Mouse (Mus musculus): Measurements from ENCODE around the gene Hip1. TPM values are rescaled to one million over a fixed set of nuclear protein-coding genes. Genes with fewer than 3 reads are reported as not detected.

The Hip1 gene
- polyA plus RNA-seq, 1 experiment from 2014 or later, result 7.3 TPM

- Histone ChIP-seq H3K9ac (ENCODE audit: low read length) (no peak overlapping the region), H3K4me2 (replicated peaks; ENCODE audit: low read depth) (no peak overlapping the region), H3K27ac (replicated peaks) (no peak overlapping the region), H3K9me3 (ENCODE audit: control insufficient read depth, low read length) (no peaks in the 10 kb centered on the region), H3K36me3 (ENCODE audit: control insufficient read depth, insufficient read depth, low read length) (no peaks in the 10 kb centered on the region), H3K27me3 (ENCODE audit: control insufficient read depth, insufficient read depth, low read length) (no peaks in the 10 kb centered on the region), H3K4me3 (ENCODE audit: low read depth, low read length) (no peak overlapping the region), H3K4me1 (replicated peaks; ENCODE audit: control insufficient read depth, insufficient read depth) (no peaks in the 10 kb centered on the region)
- no peak for TF ChIP-seq CTCF (IDR thresholded peaks at IDR 0.05; ENCODE audit: low read depth)
- no peak for TF ChIP-seq EP300 (optimal IDR thresholded peaks at IDR 0.05)
- ATAC-seq (ENCODE audit: low FRiP score, low TSS enrichment) (no peak), DNase-seq (ENCODE audit: low spot score) (no peak)
- 81% methylated on average over 7 of the region's 7 CpGs for WGBS
Measured at GRCm38 (mm10) chr5:135502931-135503330, 42.0 kb downstream of the Hip1 start.

DNA sequence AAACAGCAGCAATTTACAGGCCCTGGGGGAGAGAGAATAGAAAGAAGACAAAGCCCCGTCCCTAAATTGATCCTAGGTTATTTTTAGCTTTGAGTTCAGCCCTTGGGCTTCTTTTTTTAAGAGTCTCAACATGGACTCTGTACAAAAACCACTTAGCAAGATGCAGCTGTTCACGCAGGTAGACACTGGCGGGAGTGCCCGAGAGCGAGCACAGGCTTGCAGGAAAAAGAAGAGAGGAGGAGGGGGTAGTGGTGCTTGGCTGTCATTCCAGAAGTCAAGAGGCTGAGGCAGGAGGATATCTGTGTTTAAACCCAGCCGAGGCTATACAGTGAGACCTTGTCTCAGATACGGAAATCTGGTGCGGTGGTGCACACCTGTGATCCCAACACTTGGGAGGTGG lies 42.9 kb downstream of the Hip1 start:
- no peaks in the 10 kb centered on the region for H3K9me3 ChIP-seq (ENCODE audit: control insufficient read depth, low read length)
- H3K27ac ChIP-seq (replicated peaks), result no peak overlapping the region
- no peaks in the 10 kb centered on the region for H3K36me3 ChIP-seq (ENCODE audit: control insufficient read depth, insufficient read depth, low read length)
- H3K9ac ChIP-seq (ENCODE audit: low read length), result no peak overlapping the region
- H3K4me3 ChIP-seq (ENCODE audit: low read depth, low read length), result no peak overlapping the region
- no peak for DNase-seq (ENCODE audit: low spot score)
- no peak for ATAC-seq (ENCODE audit: low FRiP score, low TSS enrichment)
- 80% methylated on average over 8 of the region's 8 CpGs for WGBS
- no peaks in the 10 kb centered on the region for H3K4me1 ChIP-seq (replicated peaks; ENCODE audit: control insufficient read depth, insufficient read depth)
- TF ChIP-seq CTCF (IDR thresholded peaks at IDR 0.05; ENCODE audit: low read depth) (no peak), EP300 (optimal IDR thresholded peaks at IDR 0.05) (no peak)
- no peak overlapping the region for H3K4me2 ChIP-seq (replicated peaks; ENCODE audit: low read depth)
- no peaks in the 10 kb centered on the region for H3K27me3 ChIP-seq (ENCODE audit: control insufficient read depth, insufficient read depth, low read length)

GRCm38 (mm10) chr5:135498914-135499313 lies 46.0 kb downstream of the Hip1 start:
- Histone ChIP-seq H3K4me3 (ENCODE audit: low read depth, low read length) (no peak overlapping the region), H3K9me3 (ENCODE audit: control insufficient read depth, low read length) (no peaks in the 10 kb centered on the region), H3K9ac (ENCODE audit: low read length) (no peak overlapping the region), H3K4me1 (replicated peaks; ENCODE audit: control insufficient read depth, insufficient read depth) (no peaks in the 10 kb centered on the region), H3K4me2 (replicated peaks; ENCODE audit: low read depth) (no peak overlapping the region), H3K27me3 (ENCODE audit: control insufficient read depth, insufficient read depth, low read length) (no peaks in the 10 kb centered on the region), H3K36me3 (ENCODE audit: control insufficient read depth, insufficient read depth, low read length) (no peaks in the 10 kb centered on the region), H3K27ac (replicated peaks) (no peak overlapping the region)
- TF ChIP-seq EP300 (optimal IDR thresholded peaks at IDR 0.05), result no peak
- DNase-seq (ENCODE audit: low spot score) (no peak), ATAC-seq (ENCODE audit: low FRiP score, low TSS enrichment) (no peak)
- 71% methylated on average over 3 of the region's 3 CpGs for WGBS

DNA sequence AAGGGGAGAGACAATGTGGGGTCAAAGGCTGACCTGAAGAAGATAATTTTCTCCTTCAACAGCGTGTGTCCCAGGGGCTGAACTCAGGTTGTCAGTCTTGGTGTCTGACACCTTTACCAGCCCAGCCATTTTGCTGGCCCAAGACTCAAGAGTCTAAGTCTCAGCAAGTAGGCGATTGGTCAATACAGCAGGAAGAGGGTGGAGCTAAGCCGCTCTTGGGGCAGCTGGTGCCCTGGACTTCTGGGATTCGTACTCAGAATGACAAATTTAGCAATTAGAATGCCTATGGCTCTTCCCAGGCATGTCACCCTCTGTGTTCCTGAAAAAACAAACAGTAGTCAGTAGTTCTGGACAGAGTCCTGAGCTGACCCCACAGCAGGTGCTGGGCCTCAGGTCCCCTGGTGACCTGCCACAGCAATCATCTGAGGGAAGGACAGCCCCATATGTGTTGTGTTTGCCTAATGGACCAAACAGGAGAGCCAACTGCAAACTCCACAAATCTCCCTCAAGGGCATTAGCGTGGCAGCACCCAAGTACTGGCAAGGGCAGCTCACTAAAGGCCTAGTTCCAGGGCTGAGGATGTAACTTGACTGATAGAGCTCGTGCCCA lies 47.5 kb downstream of the Hip1 start:
- Histone ChIP-seq H3K27ac (replicated peaks) (no peak overlapping the region), H3K4me3 (ENCODE audit: low read depth, low read length) (no peak overlapping the region), H3K9ac (ENCODE audit: low read length) (no peak overlapping the region), H3K4me2 (replicated peaks; ENCODE audit: low read depth) (no peak overlapping the region), H3K36me3 (ENCODE audit: control insufficient read depth, insufficient read depth, low read length) (no peaks in the 10 kb centered on the region), H3K27me3 (ENCODE audit: control insufficient read depth, insufficient read depth, low read length) (no peaks in the 10 kb centered on the region), H3K9me3 (ENCODE audit: control insufficient read depth, low read length) (no peaks in the 10 kb centered on the region), H3K4me1 (replicated peaks; ENCODE audit: control insufficient read depth, insufficient read depth) (no peaks in the 10 kb centered on the region)
- WGBS, result 79% methylated on average over 6 of the region's 6 CpGs
- DNase-seq (ENCODE audit: low spot score), result no peak
- TF ChIP-seq CTCF (IDR thresholded peaks at IDR 0.05; ENCODE audit: low read depth) (no peak), EP300 (optimal IDR thresholded peaks at IDR 0.05) (no peak)
- ATAC-seq (ENCODE audit: low FRiP score, low TSS enrichment), result no peak

DNA sequence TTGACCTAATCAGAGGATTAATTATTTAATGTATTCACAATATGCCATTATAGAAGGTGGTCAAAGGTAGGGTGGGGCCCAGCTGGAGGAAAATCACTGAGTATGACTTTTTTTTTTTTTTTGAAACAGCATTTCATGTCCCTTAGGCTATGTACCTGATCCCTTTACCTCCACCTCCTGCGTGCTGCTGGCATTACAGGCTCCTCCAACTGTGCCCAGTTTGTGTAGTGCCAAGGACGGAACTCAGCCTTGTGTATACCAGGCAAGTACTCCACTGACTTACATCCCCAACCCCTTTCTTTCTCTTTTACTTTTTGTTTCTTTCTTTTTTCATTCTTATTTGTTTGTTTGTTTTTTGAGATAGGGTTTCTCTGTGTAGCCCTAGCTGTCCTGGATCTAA lies 48.4 kb downstream of the Hip1 start:
- no peak overlapping the region for H3K4me2 ChIP-seq (replicated peaks; ENCODE audit: low read depth)
- DNase-seq (ENCODE audit: low spot score) (no peak), ATAC-seq (ENCODE audit: low FRiP score, low TSS enrichment) (no peak)
- H3K9me3 ChIP-seq (ENCODE audit: control insufficient read depth, low read length), result no peaks in the 10 kb centered on the region
- TF ChIP-seq CTCF (IDR thresholded peaks at IDR 0.05; ENCODE audit: low read depth) (no peak; the same call in 1 of the 2 replicates), EP300 (optimal IDR thresholded peaks at IDR 0.05) (no peak)
- H3K27me3 ChIP-seq (ENCODE audit: control insufficient read depth, insufficient read depth, low read length), result no peaks in the 10 kb centered on the region
- no peaks in the 10 kb centered on the region for H3K4me1 ChIP-seq (replicated peaks; ENCODE audit: control insufficient read depth, insufficient read depth)
- H3K27ac ChIP-seq (replicated peaks), result no peak overlapping the region
- 79% methylated on average over 2 of the region's 2 CpGs for WGBS
- H3K4me3 ChIP-seq (ENCODE audit: low read depth, low read length), result no peak overlapping the region
- no peak overlapping the region for H3K9ac ChIP-seq (ENCODE audit: low read length)
- no peaks in the 10 kb centered on the region for H3K36me3 ChIP-seq (ENCODE audit: control insufficient read depth, insufficient read depth, low read length)

- H3K27ac ChIP-seq (replicated peaks), result no peak overlapping the region
- H3K4me3 ChIP-seq (ENCODE audit: low read depth, low read length), result no peak overlapping the region
- no peak overlapping the region for H3K9ac ChIP-seq (ENCODE audit: low read length)
- ATAC-seq (ENCODE audit: low FRiP score, low TSS enrichment) (no peak), DNase-seq (ENCODE audit: low spot score) (no peak)
- H3K36me3 ChIP-seq (ENCODE audit: control insufficient read depth, insufficient read depth, low read length), result no peaks in the 10 kb centered on the region
- no peaks in the 10 kb centered on the region for H3K4me1 ChIP-seq (replicated peaks; ENCODE audit: control insufficient read depth, insufficient read depth)
- no peaks in the 10 kb centered on the region for H3K9me3 ChIP-seq (ENCODE audit: control insufficient read depth, low read length)
- TF ChIP-seq CTCF (IDR thresholded peaks at IDR 0.05; ENCODE audit: low read depth) (no peak), EP300 (optimal IDR thresholded peaks at IDR 0.05) (no peak)
- no peak overlapping the region for H3K4me2 ChIP-seq (replicated peaks; ENCODE audit: low read depth)
- WGBS, result 87% methylated on average over 8 of the region's 8 CpGs
- no peaks in the 10 kb centered on the region for H3K27me3 ChIP-seq (ENCODE audit: control insufficient read depth, insufficient read depth, low read length)
Measured at GRCm38 (mm10) chr5:135495471-135495870, 49.4 kb downstream of the Hip1 start.

Data from stomach, postnatal 0 days (tissue).